In the genomic region with DNA sequence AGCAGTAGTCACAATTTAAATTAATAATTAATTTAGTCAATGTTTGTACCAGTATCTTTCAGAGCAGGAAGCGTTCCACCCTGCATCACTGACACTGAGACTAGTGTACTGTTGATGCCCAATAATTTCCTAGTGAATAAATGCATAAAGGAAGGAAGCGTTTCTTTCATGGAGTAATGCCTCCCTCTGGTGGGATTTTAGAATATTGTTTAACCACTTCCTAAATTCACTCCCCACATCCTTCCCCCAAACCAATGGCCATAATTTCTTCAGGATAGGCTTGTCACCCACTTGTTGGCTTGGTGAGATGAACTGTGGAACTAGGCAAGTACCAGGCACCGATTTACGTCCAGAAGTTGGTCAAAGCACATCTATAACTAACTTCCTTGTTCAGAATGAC, we compare ENCODE assay signal across 8 mouse cellular contexts. TPM values are rescaled to one million over a fixed set of nuclear protein-coding genes. Genes with fewer than 3 reads are reported as not detected.
DNase-seq lines count a peak whose midpoint lies in the region; ATAC-seq and TF ChIP-seq lines count a peak whose summit lies in the region.

No protein-coding gene starts in this region.

- no peak overlapping the region for H3K4me3 ChIP-seq in hindbrain, embryonic 11.5 days (ENCODE audit: low read depth, low read length)
- no peak overlapping the region for H3K4me3 ChIP-seq in hindbrain, embryonic 10.5 days
- no peak overlapping the region for H3K4me3 ChIP-seq in heart, postnatal 0 days (ENCODE audit: low read depth, low read length)
- H3K4me3 ChIP-seq in layer of hippocampus, adult 2 months, result no peak overlapping the region

- DNase-seq in hindbrain, embryonic 11.5 days (ENCODE audit: low spot score), result peak; percentile 69
- no peak for DNase-seq in hindbrain, embryonic 10.5 days (ENCODE audit: low spot score)
- DNase-seq in MN1 (ENCODE audit: low spot score), result peak; percentile 71
- DNase-seq in heart, postnatal 0 days (ENCODE audit: low spot score), result peak; percentile 88
- peak; percentile 57 to 60 for DNase-seq in layer of hippocampus, adult 2 months (ENCODE audit: low spot score in 2 of 2)
- peak; percentile 68 for DNase-seq in telencephalon, adult 2 months (ENCODE audit: low read depth, low spot score)

- H3K4me1 ChIP-seq in hindbrain, embryonic 11.5 days (replicated peaks; ENCODE audit: control insufficient read depth, insufficient read depth, low read length), result no peaks in the 10 kb centered on the region
- peaks cover 16% of the 10 kb centered on the region for H3K4me1 ChIP-seq in hindbrain, embryonic 10.5 days (replicated peaks)
- peaks cover 15% of the 10 kb centered on the region for H3K4me1 ChIP-seq in heart, postnatal 0 days (ENCODE audit: control insufficient read depth, insufficient read depth)

- no peaks in the 10 kb centered on the region for H3K36me3 ChIP-seq in hindbrain, embryonic 11.5 days (ENCODE audit: control insufficient read depth, insufficient read depth, low read length)
- peaks cover 10% of the 10 kb centered on the region for H3K36me3 ChIP-seq in hindbrain, embryonic 10.5 days
- no peaks in the 10 kb centered on the region for H3K36me3 ChIP-seq in heart, postnatal 0 days (replicated peaks; ENCODE audit: control insufficient read depth, insufficient read depth, low read length)

- no peaks in the 10 kb centered on the region for H3K27me3 ChIP-seq in hindbrain, embryonic 11.5 days (ENCODE audit: control insufficient read depth, insufficient read depth, low read length)
- no peaks in the 10 kb centered on the region for H3K27me3 ChIP-seq in hindbrain, embryonic 10.5 days (ENCODE audit: insufficient read depth, poor library complexity, severe bottlenecking)
- H3K27me3 ChIP-seq in heart, postnatal 0 days (ENCODE audit: control insufficient read depth, insufficient read depth, low read length), result no peaks in the 10 kb centered on the region

- no peak for TF ChIP-seq EP300 in heart, postnatal 0 days (IDR thresholded peaks at IDR 0.05; ENCODE audit: low read depth)

- H3K4me2 ChIP-seq in hindbrain, embryonic 11.5 days (replicated peaks; ENCODE audit: low read depth, low read length), result no peak overlapping the region
- peak overlapping the region; percentile 97 for H3K4me2 ChIP-seq in heart, postnatal 0 days (ENCODE audit: low read depth, low read length)

- H3K9me3 ChIP-seq in hindbrain, embryonic 11.5 days (ENCODE audit: control insufficient read depth, low read length), result no peaks in the 10 kb centered on the region
- H3K9me3 ChIP-seq in hindbrain, embryonic 10.5 days, result no peaks in the 10 kb centered on the region
- no peaks in the 10 kb centered on the region for H3K9me3 ChIP-seq in heart, postnatal 0 days (replicated peaks; ENCODE audit: control insufficient read depth, low read length)

- peak; percentile 50; the same call in 1 of the 2 replicates for ATAC-seq in hindbrain, embryonic 11.5 days (ENCODE audit: low FRiP score)
- peak; percentile 79 for ATAC-seq in common myeloid progenitor, adult 5-6 weeks (replicated peaks; ENCODE audit: low read depth, poor library complexity, severe bottlenecking)
- peak; percentile 62 for ATAC-seq in heart, postnatal 0 days (ENCODE audit: insufficient read depth, low read depth)
- ATAC-seq in megakaryocyte progenitor cell, adult 5-6 weeks (replicated peaks; ENCODE audit: poor library complexity), result peak; percentile 75

- no peak overlapping the region for H3K9ac ChIP-seq in hindbrain, embryonic 11.5 days (ENCODE audit: low read depth, low read length)
- H3K9ac ChIP-seq in heart, postnatal 0 days (replicated peaks; ENCODE audit: low read depth, low read length), result no peak overlapping the region

- H3K27ac ChIP-seq in hindbrain, embryonic 11.5 days (ENCODE audit: low read depth, low read length), result no peak overlapping the region
- H3K27ac ChIP-seq in hindbrain, embryonic 10.5 days, result no peak overlapping the region
- H3K27ac ChIP-seq in heart, postnatal 0 days (ENCODE audit: low read depth), result peak overlapping the region; percentile 89
- peak overlapping the region; percentile 87; the same call in 1 of the 2 replicates for H3K27ac ChIP-seq in layer of hippocampus, adult 2 months

- TF ChIP-seq CTCF in heart, postnatal 0 days (IDR thresholded peaks at IDR 0.05; ENCODE audit: low read depth), result peak; percentile 68
- TF ChIP-seq CTCF in layer of hippocampus, adult 2 months (conservative IDR thresholded peaks at IDR 0.05), result peak; percentile 84

- 70% methylated on average over 4 of the region's 4 CpGs for WGBS in hindbrain, embryonic 11.5 days
- WGBS in hindbrain, embryonic 10.5 days, result 67% methylated on average over 4 of the region's 4 CpGs
- WGBS in heart, postnatal 0 days, result 30% methylated on average over 4 of the region's 4 CpGs

RNA-seq across cellular contexts. Expression of gene Polq, which starts 1.2 kb away (rescaled TPM):
- polyA plus RNA-seq in hindbrain, embryonic 11.5 days (2014; fragmentation: Nextera tagmentation; extraction: Ambion mirVana), result 10.1 and 11.8 TPM in 2 replicates
- polyA plus RNA-seq in hindbrain, embryonic 10.5 days (2016; fragmentation: Nextera tagmentation; extraction: Ambion mirVana), result 9.6 and 12.6 TPM in 2 replicates
- total RNA-seq in common myeloid progenitor, adult 5-6 weeks (2017), result 24.0 and 37.6 TPM in 2 replicates
- 4.8 and 6.9 TPM in 2 replicates for total RNA-seq in heart, postnatal 0 days (2014; rRNA removed; ENCODE audit: low replicate concordance)
- 0.87 and 0.97 TPM in 2 replicates for polyA plus RNA-seq in heart, postnatal 0 days (2015; fragmentation: Nextera tagmentation; extraction: Ambion mirVana)
- 1 to 10 TPM; 1.2 to 2.0 TPM for total RNA-seq in layer of hippocampus, adult 2 months (2021)
- 24.7 and 28.1 TPM in 2 replicates for total RNA-seq in megakaryocyte progenitor cell, adult 5-6 weeks (2015)
- total RNA-seq in megakaryocyte progenitor cell, adult 5-6 weeks (2017), result 20.7 and 28.6 TPM in 2 replicates

RNA-seq across cellular contexts. Expression of gene Fbxo40, which starts 20.1 kb away (rescaled TPM):
- 0.03 TPM in 1 of 2 replicates, not detected in the other for polyA plus RNA-seq in hindbrain, embryonic 11.5 days (2014; fragmentation: Nextera tagmentation; extraction: Ambion mirVana)
- polyA plus RNA-seq in hindbrain, embryonic 10.5 days (2016; fragmentation: Nextera tagmentation; extraction: Ambion mirVana), result 0.15 TPM in 1 of 2 replicates, not detected in the other
- total RNA-seq in common myeloid progenitor, adult 5-6 weeks (2017), result 0.18 TPM in 1 of 2 replicates, not detected in the other
- 64.8 and 86.4 TPM in 2 replicates for total RNA-seq in heart, postnatal 0 days (2014; rRNA removed; ENCODE audit: low replicate concordance)
- polyA plus RNA-seq in heart, postnatal 0 days (2015; fragmentation: Nextera tagmentation; extraction: Ambion mirVana), result 16.9 and 19.4 TPM in 2 replicates
- total RNA-seq in layer of hippocampus, adult 2 months (2021), result not detected
- 0.12 and 0.67 TPM in 2 replicates for total RNA-seq in megakaryocyte progenitor cell, adult 5-6 weeks (2015)
- 0.64 and 2.0 TPM in 2 replicates for total RNA-seq in megakaryocyte progenitor cell, adult 5-6 weeks (2017)

Comparison
In these comparisons a context has a peak if more than half of its experiments do, and no peak if none do; other contexts are left out.
1. H3K27ac ChIP-seq: peak in heart, postnatal 0 days (single experiment) and layer of hippocampus, adult 2 months (single experiment); none in hindbrain, embryonic 11.5 days (single experiment) and hindbrain, embryonic 10.5 days (single experiment).
2. RNA of gene Fbxo40, which starts 20.1 kb away (total RNA-seq): 64.8 to 86.4 TPM in heart, postnatal 0 days; 0.12 to 2.0 TPM in megakaryocyte progenitor cell, adult 5-6 weeks, 0.18 TPM in common myeloid progenitor, adult 5-6 weeks and not detected in layer of hippocampus, adult 2 months; every median in the first group is over 10 times any median in the second.
3. Peak in every context shown above with its lines, with median percentiles within 50 percentile points of each other: ATAC-seq.